13 mouse cellular contexts compared by ENCODE assay signal in genomic region chr5:140082204-140082812, GRCm38 (mm10).
DNase-seq lines count a peak whose midpoint lies in the region; ATAC-seq lines count a peak whose summit lies in the region.
"Had no signal": no experiment of that assay in that cellular context is flagged by ENCODE, and none has a peak within 500 bp of the region (broad histone marks: within the 10 kb centered on the region; RNA-seq: fewer than 3 reads in every experiment).

No protein-coding gene starts in this region.

- H3K4me3 ChIP-seq in hindbrain, embryonic 13.5 days, result no peak overlapping the region
- H3K4me3 ChIP-seq in hindbrain, embryonic 11.5 days (ENCODE audit: low read depth, low read length), result no peak overlapping the region
- H3K4me3 ChIP-seq in neural tube, embryonic 13.5 days, result no peak overlapping the region

- DNase-seq in hindbrain, embryonic 11.5 days (ENCODE audit: low spot score), result no peak
- DNase-seq in neural tube, embryonic 10.5 days (ENCODE audit: extremely low spot score, low spot score), result no peak
- peak; percentile 48 to 52 for DNase-seq in gastrocnemius, adult 8-10 months (ENCODE audit: low spot score in 2 of 2)
- peak; percentile 74 for DNase-seq in skeletal muscle tissue, adult 2 months (ENCODE audit: low read depth, low spot score)
- DNase-seq in kidney, adult 11 months, result no peak
- DNase-seq: cerebellum, adult 11 months; heart, postnatal 10 days; kidney, postnatal 4 days; thymus, adult 2 months had no signal

- peaks cover 41% of the 10 kb centered on the region for H3K4me1 ChIP-seq in hindbrain, embryonic 13.5 days (replicated peaks)
- H3K4me1 ChIP-seq in hindbrain, embryonic 11.5 days (replicated peaks; ENCODE audit: control insufficient read depth, insufficient read depth, low read length), result no peaks in the 10 kb centered on the region
- H3K4me1 ChIP-seq in neural tube, embryonic 13.5 days (replicated peaks), result peaks cover 40% of the 10 kb centered on the region

- 0 out of 2 replicates have a peak, but pooled peaks cover 2% of the 10 kb centered on the region for H3K36me3 ChIP-seq in hindbrain, embryonic 13.5 days
- 0 out of 2 replicates have a peak, but pooled peaks cover 2% of the 10 kb centered on the region for H3K36me3 ChIP-seq in hindbrain, embryonic 11.5 days (ENCODE audit: control insufficient read depth, insufficient read depth, low read length)
- H3K36me3 ChIP-seq in neural tube, embryonic 13.5 days, result no peaks in the 10 kb centered on the region

- H3K9ac ChIP-seq in hindbrain, embryonic 13.5 days, result no peak overlapping the region
- no peak overlapping the region for H3K9ac ChIP-seq in hindbrain, embryonic 11.5 days (ENCODE audit: low read depth, low read length)
- no peak overlapping the region for H3K9ac ChIP-seq in neural tube, embryonic 13.5 days

- no peaks in the 10 kb centered on the region for H3K9me3 ChIP-seq in hindbrain, embryonic 13.5 days
- no peaks in the 10 kb centered on the region for H3K9me3 ChIP-seq in hindbrain, embryonic 11.5 days (ENCODE audit: control insufficient read depth, low read length)
- H3K9me3 ChIP-seq in neural tube, embryonic 13.5 days, result no peaks in the 10 kb centered on the region

- ATAC-seq in hindbrain, embryonic 13.5 days (ENCODE audit: low FRiP score), result no peak
- no peak for ATAC-seq in hindbrain, embryonic 11.5 days (ENCODE audit: low FRiP score)
- ATAC-seq in neural tube, embryonic 13.5 days (ENCODE audit: low read depth), result no peak
- no peak for ATAC-seq in megakaryocyte progenitor cell, adult 5-6 weeks (replicated peaks; ENCODE audit: poor library complexity)

- WGBS in hindbrain, embryonic 13.5 days, result 64% methylated on average over 11 of the region's 11 CpGs
- WGBS in hindbrain, embryonic 11.5 days, result 62% methylated on average over 11 of the region's 11 CpGs
- WGBS in neural tube, embryonic 13.5 days, result 57% methylated on average over 10 of the region's 11 CpGs

- H3K27ac ChIP-seq in hindbrain, embryonic 13.5 days, result 0 out of 2 replicates have a peak overlapping the region, but pooled peaks have one; percentile 26
- no peak overlapping the region for H3K27ac ChIP-seq in hindbrain, embryonic 11.5 days (ENCODE audit: low read depth, low read length)
- H3K27ac ChIP-seq in neural tube, embryonic 13.5 days (replicated peaks), result peak overlapping the region; percentile 90; the same call in 1 of the 2 replicates

- H3K4me2 ChIP-seq in hindbrain, embryonic 13.5 days, result no peak overlapping the region
- H3K4me2 ChIP-seq in hindbrain, embryonic 11.5 days (replicated peaks; ENCODE audit: low read depth, low read length), result no peak overlapping the region
- H3K4me2 ChIP-seq in neural tube, embryonic 13.5 days, result no peak overlapping the region
- H3K4me2 ChIP-seq: liver, embryonic 11.5 days had no signal

- H3K27me3 ChIP-seq in hindbrain, embryonic 13.5 days, result no peaks in the 10 kb centered on the region
- no peaks in the 10 kb centered on the region for H3K27me3 ChIP-seq in hindbrain, embryonic 11.5 days (ENCODE audit: control insufficient read depth, insufficient read depth, low read length)
- no peaks in the 10 kb centered on the region for H3K27me3 ChIP-seq in neural tube, embryonic 13.5 days

Comparison
In these comparisons a context has a peak if more than half of its experiments do, and no peak if none do; other contexts are left out.
1. DNase-seq: peak in gastrocnemius, adult 8-10 months (2 of 2) and skeletal muscle tissue, adult 2 months (single experiment); none in hindbrain, embryonic 11.5 days (single experiment), neural tube, embryonic 10.5 days (single experiment) and kidney, adult 11 months (single experiment).